Mouse (Mus musculus) A20 (cell line): ENCODE data around the gene Vps37c.

ENCODE experiments used
- DNase-seq: peaks from one replicate; pipeline ENCODE4 v3.0.0-alpha.2; 2011; ENCODE audit warnings: low read depth, low spot score

Gene Vps37c

DNA sequence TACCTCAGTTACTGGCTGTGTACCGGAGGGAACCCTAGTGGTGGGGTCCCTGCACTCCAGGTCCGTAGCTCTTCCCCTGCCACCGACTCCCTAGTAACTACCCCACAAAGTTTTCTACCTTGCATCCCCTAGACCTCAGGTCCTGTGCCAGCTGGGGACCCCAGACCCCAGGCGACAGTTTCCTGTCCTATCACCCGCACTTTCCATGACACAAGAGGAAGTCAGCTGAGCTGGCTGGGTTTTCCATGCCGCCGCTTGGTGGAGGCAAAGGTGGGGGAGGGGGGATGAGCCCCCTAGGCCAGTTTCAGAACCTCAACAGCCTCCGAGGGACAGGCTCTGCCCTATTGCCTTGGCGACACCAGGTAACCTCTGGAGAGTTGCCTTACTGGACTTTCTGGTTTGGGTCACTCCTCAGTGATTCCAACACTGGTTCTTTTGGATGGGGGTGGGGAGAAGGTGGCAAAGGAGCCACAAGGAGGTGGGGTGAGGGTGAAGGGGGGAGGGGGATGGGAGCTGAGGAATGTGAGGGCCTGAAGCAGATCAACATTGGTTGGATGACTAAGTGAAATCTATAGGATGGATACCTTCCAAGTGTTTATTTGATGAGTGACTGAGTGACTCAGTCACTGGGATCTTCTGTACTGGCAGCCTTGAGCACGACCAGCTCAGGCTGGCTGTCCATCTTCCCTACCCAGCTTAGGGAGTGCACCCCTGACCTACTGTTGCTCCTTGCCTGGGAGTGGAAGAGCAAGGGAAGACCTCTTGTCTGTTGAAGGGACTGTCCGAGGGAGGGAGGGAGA, 52.3 kb downstream of the Vps37c start:
- DNase-seq = no peak

DNA sequence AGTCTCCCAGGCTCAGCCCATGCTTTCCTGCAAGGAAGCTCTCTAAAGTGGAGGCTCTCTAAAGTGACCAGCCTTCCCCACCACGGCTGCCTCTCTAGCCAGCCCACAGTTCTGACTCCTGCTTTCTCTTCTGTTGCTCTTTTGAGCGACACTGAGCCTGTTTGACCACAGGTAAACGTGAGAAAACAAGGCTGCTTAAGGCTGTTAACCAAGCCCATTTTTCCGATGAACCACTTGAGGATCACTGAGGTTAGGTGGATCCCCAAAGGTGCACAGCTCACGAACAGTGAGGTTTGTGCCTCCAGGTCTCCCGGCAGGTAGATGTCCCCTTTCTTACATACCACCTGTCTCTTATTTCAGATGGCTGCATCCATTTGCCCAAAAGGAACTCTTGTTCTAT, 53.6 kb downstream of the Vps37c start:
- no peak for DNase-seq

DNA sequence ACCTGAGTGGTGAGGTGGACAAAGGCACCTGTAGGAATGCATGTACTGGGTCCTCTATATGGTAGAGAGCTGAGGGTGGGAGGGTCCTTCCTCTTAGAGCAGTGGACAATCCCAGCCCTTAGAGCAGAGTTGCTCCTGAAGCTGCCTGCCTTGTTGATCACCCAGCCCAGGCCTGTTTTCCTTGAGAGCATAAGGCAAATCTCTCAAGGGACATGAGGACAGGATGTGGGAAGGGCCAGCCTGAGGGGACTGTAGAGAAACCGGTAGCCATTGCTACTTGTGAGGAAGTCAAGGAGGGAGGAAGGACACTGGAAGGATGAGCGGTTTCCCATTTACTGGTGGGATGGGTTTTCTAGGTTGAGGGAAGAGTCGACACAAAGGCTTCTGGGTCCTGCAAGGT, 54.0 kb downstream of the Vps37c start:
- no peak for DNase-seq

DNA sequence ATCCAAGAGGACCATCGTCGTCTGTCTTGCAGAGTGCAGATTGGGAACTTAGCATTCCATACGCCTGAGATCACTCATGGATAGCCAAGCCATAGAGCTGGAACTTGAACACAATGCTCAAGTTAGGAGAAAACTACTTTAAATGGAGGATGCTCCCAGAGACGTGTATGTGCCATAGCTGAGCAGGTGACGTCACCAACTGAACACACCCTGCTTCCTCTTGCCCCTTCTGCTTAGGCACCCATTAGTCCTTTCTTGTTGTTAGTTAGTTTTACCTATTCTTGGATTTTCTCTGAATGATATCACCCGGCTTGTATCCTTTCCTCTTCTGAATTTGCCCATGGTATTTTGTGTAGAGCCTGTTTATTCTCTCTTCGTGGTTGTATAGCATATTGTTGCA, 58.6 kb downstream of the Vps37c start:
- no peak for DNase-seq

DNA sequence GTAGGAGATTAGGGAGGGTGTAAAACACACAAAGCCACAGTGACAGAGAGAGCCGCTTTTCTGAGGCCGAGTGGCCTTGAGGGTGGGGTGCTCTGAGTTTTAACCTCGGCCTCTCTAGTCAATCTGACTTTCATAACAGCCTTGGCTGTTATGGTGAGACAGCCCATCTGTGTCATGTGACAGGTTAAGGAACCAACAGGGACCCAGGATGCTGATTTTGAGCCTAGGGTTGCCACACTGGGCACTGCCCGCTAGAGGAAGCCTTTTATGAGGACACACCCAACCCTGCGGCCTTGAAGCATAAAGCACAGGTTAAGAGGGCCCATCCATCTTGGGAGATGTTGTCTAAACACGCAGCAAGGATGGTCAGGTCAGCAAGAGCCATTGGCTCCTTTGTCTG, 59.2 kb downstream of the Vps37c start:
- DNase-seq = no peak

DNA sequence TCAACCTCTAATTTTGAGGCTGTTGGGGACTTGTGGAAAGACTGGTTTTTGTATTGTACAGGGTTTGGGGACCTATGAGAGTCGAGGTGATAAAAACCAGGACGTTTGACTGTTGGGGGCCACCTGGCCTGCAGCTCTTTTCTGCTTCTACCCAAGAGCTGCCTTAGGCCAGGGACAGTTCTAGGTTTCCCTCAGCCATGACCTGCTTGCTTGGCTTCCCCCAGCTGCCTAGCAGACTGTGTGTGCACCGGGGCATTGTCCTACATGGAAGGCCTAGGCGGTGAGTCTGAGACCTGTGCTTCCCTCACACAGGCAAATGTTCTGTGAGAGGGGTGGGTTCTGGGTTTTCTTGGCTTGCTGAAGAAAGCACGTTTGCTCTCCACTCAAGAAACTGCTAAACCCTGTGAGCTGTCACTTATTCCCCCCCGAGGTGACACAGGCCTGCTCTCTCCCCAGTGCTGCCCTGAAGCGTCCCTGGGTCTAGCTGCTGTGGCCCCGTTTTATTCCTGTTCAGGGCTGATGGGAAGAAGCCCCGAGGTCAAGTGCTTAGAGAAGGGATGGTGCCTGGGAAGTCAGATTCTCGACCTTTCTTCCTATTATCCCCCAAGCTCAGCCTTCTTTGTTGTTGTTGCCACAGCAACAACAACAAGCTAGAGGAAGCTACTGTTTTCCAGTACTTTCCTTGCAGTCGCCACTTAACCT, 60.0 kb downstream of the Vps37c start:
- peak; percentile 23 for DNase-seq

DNA sequence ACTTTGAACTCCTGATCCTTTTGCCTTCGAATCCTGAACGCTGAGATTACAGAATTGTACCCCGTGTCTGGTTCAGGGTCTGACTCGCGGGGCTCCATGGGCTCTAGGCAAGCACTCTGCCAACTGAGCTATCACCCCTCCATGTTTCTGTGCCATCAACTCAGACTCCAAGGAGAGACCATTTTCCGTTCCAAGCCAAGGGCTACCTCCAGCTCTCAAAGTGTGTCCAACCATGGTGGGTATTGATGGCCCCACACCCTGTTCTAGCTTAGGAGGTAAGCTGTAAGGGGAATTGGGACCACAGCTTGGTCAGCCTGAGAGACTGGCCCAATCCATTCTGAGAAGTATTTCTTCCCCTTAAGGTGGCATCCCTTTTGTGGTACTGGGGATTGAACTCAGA, 60.8 kb downstream of the Vps37c start:
- DNase-seq = no peak

DNA sequence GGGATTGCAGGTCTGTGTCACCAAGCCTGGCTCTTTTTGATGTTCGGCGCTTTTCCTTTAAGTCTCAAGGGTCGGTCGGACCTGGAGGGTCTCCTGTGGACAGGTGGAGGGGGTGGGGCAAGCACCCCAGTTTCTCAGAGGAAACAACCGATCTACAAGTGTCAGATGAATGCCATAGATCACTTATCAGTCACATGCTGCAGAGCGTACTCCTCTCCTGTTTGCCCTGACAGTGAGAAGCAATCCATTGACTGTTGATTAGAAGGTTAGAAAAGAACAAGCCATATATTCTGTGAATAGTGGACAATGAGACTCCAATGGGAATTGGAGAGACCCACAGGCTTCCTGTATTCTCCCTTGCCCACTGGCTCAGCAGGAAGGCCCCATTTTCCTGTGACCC, 61.6 kb downstream of the Vps37c start:
- no peak for DNase-seq

DNA sequence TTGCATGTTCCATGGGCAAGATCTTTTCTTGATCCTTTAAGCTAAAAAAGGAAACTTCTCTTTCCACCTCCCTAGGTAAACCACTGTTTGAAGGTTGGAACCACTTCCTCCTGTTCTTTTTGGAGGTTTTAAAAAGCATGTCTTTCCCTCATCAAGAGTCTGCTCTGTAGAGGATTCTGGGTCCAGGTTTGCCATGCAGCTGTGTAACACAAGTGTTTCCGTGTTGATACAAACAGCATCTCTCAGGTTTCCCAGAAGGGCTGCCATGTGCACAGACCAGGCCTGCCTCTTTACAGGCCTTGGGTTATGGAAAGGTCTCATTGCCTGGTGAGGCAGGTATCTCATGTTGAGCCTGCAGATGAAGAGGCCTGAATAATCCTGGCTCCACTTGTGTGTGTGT, 63.1 kb downstream of the Vps37c start:
- no peak for DNase-seq

DNA sequence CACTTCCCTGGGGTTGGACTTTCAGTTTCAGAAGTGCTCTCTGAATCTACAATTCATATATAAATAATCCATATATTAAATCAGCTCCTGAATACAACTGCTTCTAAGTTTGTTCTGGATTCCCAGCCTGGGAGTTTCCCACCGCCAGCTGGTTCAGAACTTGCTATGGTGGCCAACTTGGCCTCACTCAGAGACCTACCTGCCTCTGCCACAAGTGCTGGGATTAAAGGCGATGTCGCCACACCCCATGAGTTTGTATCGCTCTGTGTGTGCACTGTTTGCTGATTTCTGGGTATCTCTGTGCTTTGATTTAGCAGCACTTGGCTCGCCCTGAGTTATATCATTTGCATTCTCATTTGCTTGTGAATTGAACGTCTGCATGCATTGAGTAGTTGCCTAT, 63.6 kb downstream of the Vps37c start:
- DNase-seq = no peak

DNA sequence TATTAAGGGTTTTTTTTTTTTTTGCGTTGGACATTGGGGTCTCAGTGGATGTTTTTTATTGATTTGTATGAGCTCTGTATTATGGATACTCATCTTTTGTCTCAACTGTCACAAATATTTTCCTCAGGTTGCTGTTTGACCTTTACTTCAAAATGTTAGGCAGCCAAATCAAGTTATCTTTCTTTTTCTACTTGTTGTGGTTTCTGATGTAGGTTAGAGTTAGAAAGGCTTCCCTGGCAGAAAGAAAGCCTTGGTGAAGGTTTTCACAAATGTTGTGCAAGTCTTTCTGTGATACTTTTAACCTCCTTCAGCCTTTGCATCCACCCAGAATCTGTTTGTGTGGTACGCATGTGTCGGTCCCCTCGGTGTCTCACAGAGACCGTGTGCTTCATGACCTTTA, 64.1 kb downstream of the Vps37c start:
- DNase-seq = no peak

DNA sequence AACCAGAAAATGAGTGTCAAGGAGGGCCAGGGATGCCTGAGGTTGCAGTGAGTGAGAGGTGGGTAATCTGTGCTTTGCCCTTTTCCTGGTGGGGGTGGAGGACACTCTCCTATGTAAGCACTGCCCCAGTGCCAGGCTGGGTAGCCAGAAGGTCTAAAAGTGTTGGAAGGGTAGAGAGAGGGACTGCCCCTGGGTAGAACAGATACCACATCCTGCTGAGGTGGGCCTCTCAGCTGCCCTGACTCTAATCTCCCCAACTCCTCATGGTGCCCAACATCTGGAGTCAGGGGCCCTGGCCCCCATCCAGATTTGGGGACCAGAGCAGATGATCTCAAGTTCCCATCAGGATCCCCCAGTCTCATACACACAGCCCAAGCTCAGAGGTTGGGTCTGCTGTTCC, 68.6 kb downstream of the Vps37c start:
- DNase-seq = no peak

DNA sequence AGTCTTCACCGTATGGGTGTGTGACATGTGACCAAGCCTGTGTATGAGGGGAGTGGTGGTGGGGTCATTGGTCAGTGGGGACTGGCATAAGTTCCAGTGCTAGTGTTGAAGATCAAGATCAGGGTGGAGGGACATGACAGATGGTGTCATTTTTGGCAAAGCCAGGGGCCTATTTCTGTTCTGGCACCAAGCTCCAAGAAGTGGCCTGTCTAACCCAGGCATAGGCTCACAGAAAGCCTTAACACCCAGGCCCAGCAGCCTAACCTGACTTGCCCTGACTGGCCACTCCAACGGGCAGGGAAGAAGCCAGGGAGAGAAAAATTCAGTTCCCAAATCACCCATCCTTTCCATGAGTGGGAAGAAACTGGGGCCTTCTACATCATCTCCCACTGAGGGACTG, 69.0 kb downstream of the Vps37c start:
- DNase-seq = no peak

DNA sequence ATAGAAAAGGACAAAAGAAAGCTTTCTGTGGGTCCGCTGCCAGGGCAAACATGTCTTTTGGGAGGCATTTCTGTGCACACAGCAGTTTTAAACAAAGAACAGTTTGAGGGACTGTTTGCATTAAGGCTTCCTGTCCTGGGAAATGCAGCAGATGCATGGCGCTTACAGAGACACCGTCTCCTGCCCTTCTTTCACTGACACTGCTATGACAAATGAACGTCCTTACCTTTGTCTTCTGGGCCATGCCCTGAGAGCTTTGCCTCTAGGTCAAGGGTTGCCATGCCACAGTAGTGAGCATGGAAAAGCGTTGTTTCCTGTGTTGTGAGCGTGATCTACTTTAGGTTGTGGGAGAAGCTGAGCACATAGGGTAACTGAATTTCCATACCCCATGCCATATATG, 70.2 kb downstream of the Vps37c start:
- no peak for DNase-seq

DNA sequence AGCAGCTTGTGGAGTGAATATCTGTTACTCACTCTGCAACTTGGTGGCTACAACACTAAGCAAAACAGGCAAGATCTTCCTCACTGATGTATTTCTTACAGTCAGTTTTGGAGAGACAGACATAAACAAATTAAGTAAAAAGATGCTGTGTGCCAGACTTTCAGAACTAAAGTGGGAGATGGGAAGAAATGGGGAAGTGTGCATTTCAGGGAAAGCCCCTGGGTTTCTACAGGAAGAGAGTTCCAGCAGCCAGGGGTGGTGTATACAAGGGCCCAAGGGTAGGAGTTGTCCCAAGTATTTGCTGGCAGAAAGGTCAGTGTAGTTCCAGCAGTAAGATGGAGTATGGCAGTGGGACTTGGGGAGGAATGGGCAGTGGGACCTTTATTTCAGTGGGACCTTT, 71.0 kb downstream of the Vps37c start:
- DNase-seq = no peak

DNA sequence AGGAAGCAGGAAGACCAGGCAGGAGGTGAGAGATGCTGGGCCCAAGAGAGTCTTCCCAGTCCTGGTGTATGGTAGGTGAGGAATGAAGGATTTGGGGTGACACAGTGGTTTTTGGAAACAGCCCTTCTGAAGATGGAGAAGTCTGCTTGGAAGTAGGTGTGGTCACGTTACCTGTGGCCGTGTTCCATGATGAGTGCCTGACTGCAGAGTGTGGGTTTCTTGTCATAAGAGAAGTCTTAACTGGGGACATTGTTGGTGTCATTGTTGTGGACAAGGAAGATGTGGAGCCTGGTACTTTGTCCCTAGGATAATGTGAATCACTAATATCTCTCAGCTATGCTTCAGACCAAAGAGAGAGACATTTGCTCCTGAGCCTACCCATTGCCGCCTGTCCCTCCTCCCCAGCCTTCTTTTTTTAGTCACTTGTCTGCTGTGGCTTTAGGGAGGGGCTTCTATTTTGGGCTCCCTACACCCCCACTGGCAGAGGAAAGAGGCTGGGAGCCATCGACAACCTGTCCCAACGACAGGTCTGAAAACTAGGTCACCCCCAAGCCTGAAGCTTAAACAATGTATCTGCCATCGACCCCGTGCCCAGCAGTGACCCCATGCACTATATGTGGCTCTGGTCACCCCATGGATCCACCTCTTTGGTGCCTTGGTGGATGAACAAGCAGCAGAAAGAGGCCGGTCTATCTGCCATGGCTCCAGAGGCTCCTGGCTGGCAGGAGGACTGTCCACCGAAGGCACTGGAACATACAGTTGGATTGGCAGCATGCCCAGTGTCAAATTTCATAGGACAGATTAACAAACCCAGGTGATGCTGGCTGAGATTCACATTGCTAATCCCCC, 71.7 kb downstream of the Vps37c start:
- no peak for DNase-seq

DNA sequence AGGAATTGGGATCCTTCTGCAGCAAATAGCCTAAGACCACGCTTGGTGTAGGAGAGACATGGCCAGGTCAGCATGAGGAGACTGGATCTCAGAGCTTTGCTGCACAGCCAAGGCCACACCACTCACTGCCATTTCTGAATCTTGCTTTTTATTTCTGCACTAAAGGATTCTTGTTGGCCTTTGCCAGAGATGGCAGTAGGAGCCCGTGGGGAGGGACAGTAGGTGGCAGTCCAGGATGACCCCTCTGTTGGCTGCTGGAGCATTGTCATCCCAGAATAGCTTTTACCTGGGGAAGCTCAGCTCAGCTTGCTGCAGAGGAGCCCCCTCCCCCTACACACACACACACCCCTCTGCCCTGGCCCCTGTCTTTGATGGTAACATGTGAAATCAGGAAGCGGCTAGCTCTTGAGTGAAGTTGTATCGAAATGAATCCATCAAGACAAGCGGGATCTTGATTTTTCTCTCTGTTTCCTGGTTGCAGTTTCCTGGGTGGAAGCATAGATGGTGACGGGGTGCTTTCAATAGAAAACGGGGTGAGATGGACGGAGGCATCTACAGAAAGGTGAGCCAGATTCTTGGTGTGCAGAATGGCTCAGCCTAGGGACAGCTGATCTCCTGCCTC, 73.4 kb downstream of the Vps37c start:
- no peak for DNase-seq

DNA sequence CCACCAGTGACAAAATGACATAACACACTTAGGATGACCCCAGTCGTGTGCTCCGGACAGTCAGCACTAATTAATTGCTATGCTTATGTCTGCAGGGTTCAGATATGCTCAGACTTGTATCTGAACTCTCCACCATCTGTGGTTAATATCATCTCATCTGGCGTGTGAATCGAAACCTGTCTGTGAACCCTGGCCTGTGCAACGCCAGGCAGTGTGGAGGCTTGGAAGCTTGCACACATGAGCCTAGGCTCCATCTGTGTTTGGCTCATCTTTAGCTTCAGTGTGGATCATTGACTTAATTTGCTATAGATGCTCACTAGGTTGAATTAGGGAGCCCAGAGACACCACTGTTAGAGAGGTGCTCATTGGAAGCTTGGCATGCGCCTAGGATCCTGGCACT, 73.9 kb downstream of the Vps37c start:
- DNase-seq = no peak

DNA sequence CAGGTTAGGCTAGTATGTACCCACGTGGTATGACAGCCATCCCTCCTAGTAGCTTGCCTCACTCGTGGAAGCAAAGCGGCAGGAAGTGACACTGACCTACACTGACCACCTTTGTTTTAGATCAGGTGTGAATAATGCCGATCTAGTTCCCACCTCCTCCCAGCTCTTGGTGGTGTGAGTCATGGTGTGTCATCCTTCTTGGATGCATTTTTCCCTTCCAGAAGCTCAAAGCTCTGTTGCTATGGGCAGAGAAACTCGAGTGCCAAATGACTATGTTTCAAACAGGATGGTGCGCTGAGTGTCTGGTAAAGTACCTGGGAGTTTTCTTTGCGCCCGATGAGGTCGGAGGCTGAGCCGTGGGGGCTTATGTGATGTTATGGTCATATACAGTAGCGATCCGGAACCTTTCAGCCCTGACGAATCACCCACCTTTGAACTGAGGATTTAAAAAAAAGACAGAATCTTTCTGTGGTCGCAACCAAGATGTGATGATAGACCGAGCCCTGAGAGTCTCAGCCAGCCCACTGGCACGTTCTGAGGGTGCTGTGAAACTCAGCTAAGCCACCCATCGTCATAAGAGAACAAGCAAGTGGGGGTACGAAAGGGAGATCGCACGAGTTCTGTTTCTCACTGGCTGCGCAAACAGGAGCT, 75.0 kb downstream of the Vps37c start:
- no peak for DNase-seq
